Mouse (Mus musculus) thymus, adult 2 months (tissue): ENCODE measurements around the gene Ccdc65. TPM values are rescaled to one million over a fixed set of nuclear protein-coding genes. Genes with fewer than 3 reads are reported as not detected.

ENCODE experiments used
- DNase-seq: peaks from one replicate; pipeline ENCODE4 v3.0.0; 2021
- H3K27ac ChIP-seq: fragments of 200-500 bp; 2 replicates; pipeline ENCODE4 v1.5.1; 2012; ENCODE audit warnings: low read length, control low read depth; ENCODE audit not compliant: control insufficient read depth, insufficient read depth
- H3K27me3 ChIP-seq: fragments of 200-500 bp; 2 replicates; pipeline ENCODE4 v1.6.1; 2012; ENCODE audit warnings: mild to moderate bottlenecking, low read length, moderate library complexity, mixed read lengths; ENCODE audit not compliant: control insufficient read depth, insufficient read depth
- H3K36me3 ChIP-seq: fragments of 200-500 bp; 2 replicates; pipeline ENCODE4 v1.6.1; 2012; ENCODE audit warnings: mild to moderate bottlenecking, low read length, moderate library complexity; ENCODE audit not compliant: control insufficient read depth, insufficient read depth
- H3K4me1 ChIP-seq: fragments of 200-500 bp; replicated peaks from 2 replicates; pipeline ENCODE4 v1.6.1; 2012; ENCODE audit warnings: low read length; ENCODE audit not compliant: control insufficient read depth, insufficient read depth
- H3K4me3 ChIP-seq: fragments of 200-500 bp; 2 replicates; pipeline ENCODE4 v1.5.1; 2012; ENCODE audit warnings: mild to moderate bottlenecking, low read length, control low read depth, moderate library complexity; ENCODE audit not compliant: control insufficient read depth, insufficient read depth
- CTCF ChIP-seq: fragments of 200-500 bp; IDR thresholded peaks from 2 replicates; pipeline ENCODE4 v1.5.1; 2012; ENCODE audit warnings: mild to moderate bottlenecking, control low read depth, low read length, moderate library complexity, borderline replicate concordance; ENCODE audit not compliant: control insufficient read depth, poor library complexity, insufficient read depth; ENCODE audit errors: extremely low read depth
- POLR2A ChIP-seq: fragments of 200-500 bp; IDR thresholded peaks from 2 replicates; pipeline ENCODE4 v1.6.1; 2012; ENCODE audit warnings: mild to moderate bottlenecking, low read length, control low read depth, moderate library complexity; ENCODE audit not compliant: control insufficient read depth, poor library complexity, insufficient read depth; ENCODE audit errors: extremely low read depth
- WGBS: fragments of 180-500 bp; shearing (Covaris S2); methylation state at CpG from one replicate; pipeline ENCODE4 v1.1.7; 2018; 5-methylcytosine and 5-hydroxymethylcytosine counted together
- polyA plus RNA-seq: library from polyadenylated mRNA; depleted of rRNA; stranded (reverse); fragments of >200 nt; gene quantifications from 2 replicates; pipeline ENCODE4 v1.2.3, GENCODE M21; 2012

The Ccdc65 gene
- polyA plus RNA-seq, 1 experiment: 0.04 TPM

DNA sequence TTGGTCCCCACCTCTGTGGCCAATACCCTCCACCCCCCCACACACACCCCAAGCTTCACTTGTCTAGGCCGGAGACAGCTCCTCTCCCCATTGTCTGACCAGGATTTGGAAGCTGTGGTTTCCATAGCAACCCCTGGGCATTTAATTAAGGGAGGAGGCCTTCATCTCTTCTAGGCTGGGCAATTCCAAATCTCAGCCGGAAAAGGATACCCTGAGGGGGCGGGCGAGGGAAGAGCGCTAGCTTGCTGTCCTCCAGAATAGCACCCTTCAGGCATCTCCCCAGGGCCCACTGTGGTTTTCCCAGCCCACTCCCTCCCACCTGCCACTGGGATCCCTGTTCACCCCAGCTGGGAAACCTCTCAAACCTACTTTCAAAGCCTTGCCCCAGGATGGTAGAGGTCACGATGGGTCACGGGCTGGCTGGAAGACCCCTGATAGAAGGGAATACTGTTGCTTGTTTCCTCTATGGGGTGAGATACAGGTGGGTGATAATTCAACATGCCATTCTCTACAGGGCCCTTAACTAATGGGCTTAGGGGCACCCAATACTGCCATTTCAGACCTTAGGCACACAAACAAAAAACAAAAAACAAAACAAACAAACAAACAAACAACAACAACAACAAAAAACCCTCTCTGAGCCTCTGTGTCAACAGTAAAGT lies 16.4 kb upstream of the Ccdc65 start:
- WGBS: 99% methylated on average over 7 of the region's 7 CpGs
- TF ChIP-seq POLR2A (no peak), CTCF (no peak)
- Histone ChIP-seq H3K4me3 (no peak overlapping the region), H3K36me3 (no peaks in the 10 kb centered on the region), H3K27ac (no peak overlapping the region), H3K27me3 (no peaks in the 10 kb centered on the region), H3K4me1 (no peaks in the 10 kb centered on the region)
- DNase-seq: no peak

DNA sequence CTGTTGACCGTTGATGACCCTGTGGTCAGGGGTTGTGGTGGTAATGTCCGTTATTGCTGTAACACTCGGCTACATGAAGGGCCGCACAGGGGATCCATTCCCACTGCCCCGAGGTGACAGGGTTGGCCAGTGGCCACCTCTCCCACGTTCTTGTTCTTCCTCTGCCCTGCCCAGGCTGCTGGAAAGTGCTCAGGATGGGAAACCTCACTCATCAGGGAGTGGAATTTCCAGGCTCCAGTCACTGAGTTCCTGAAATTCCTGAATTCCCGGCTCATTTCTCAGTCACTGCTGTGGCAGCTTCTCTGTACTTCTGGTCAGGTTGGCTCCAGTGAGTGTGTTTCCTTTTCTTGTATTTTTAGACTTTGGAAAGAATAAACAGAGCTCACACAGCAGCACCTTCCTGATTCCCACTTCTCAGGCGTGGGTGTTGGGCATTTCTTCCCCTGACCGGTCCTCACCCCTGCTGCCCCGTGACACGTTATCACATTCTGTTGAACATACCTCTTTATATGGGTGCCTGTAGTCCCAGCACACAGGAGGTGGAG lies 15.8 kb upstream of the Ccdc65 start:
- no peaks in the 10 kb centered on the region for H3K36me3 ChIP-seq
- H3K27me3 ChIP-seq: no peaks in the 10 kb centered on the region
- no peak for DNase-seq
- H3K27ac ChIP-seq: no peak overlapping the region
- 75% methylated on average over 11 of the region's 11 CpGs for WGBS
- TF ChIP-seq CTCF (no peak), POLR2A (no peak)
- H3K4me3 ChIP-seq: no peak overlapping the region
- H3K4me1 ChIP-seq: no peaks in the 10 kb centered on the region

DNA sequence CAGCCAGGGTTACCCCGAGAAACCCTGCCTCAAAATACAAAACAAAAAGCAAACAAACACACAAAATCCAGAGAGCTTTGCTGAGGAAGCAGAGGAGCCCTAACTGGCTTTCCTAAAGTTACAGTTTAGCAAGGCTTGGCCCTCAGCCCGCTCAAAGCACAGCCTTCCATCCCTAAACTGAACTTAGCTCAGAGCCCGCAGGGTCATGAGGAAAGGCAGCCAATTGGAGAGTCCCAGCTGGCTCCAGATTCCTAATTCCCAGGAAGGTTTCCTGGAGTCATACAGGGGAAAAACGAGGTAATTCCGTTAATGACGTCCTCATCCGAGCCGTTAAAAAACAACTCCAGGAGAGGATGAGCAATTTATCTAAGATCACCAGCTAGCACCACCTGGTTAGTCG lies 12.3 kb upstream of the Ccdc65 start:
- H3K27me3 ChIP-seq: peaks cover 2% of the 10 kb centered on the region; the same call in 1 of the 2 replicates
- H3K4me1 ChIP-seq: 0 out of 2 replicates have a peak, but pooled peaks cover 4% of the 10 kb centered on the region
- no peak overlapping the region for H3K27ac ChIP-seq
- H3K36me3 ChIP-seq: no peaks in the 10 kb centered on the region
- DNase-seq: no peak
- no peak overlapping the region for H3K4me3 ChIP-seq
- TF ChIP-seq POLR2A (no peak), CTCF (no peak)
- WGBS: 70% methylated on average over 9 of the region's 9 CpGs

DNA sequence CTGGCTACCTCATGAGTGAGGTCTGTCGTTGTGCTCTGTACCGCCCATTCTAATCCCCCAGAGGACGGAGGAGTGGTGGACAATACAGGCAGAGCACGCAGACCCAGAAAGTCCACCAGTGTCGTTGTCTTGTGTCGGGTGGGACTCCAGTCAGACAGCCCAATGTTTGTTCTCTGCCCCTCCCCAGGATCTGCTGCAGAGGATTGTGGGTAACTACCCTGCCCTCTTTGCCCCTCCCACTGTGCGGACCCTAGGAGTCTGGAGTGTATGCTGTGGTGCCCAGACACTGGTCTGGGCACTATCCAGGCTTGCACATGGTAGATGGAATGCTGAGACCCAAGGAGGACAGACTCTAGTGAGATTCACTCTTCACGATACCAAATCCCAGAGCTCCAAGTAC lies 11.8 kb upstream of the Ccdc65 start:
- peaks cover 2% of the 10 kb centered on the region; the same call in 1 of the 2 replicates for H3K27me3 ChIP-seq

DNA sequence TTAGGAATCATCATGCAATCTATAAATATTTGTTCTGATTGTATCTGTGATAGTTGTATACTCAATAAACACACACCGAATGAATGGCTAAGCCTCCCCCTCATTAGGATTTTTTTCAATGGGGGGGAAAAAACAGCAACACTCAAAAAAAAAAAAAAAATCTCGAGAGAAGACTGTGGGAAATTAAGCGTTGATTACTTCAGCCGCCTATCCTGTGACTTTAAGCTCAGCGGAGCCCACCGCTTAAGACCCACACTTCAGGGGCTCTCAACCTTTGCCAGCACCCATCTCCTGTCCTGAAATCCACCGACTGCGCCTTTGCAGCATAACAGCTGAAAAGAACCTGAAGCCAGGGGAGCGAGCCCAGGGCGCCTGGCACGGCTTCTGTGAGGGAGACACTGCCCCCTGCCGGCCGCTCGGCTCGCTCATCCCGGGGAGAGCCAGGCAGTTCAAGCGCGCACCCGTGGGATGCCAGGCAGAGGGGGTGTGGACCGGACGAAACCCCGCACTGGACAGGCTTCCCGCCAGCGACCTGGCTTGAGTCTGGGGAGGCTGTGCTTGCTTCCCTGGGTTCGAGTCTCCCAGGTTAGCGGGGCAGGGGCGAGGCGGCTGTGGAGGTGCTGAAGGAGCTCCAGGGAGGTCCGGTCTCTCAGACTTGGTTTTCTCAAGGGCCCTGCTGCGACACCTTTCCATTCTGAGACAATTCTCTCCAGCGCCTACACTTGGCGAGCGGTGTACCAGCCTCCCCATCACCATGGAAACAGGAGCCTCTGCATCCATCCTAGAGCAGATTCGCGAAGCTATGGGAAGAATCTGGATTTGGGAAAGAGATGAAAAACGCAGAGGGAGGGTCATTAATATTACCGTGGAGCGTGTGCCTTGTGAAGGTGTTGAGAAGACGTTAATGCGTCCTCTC lies 8.6 kb upstream of the Ccdc65 start:
- TF ChIP-seq CTCF: peak; percentile 98
- TF ChIP-seq POLR2A: no peak
- Histone ChIP-seq H3K36me3 (no peaks in the 10 kb centered on the region), H3K4me3 (no peak overlapping the region), H3K27me3 (peaks cover 4% of the 10 kb centered on the region; the same call in 1 of the 2 replicates), H3K4me1 (0 out of 2 replicates have a peak, but pooled peaks cover 4% of the 10 kb centered on the region), H3K27ac (no peak overlapping the region)
- WGBS: 8% methylated on average over 40 of the region's 40 CpGs
- peak; percentile 86 for DNase-seq

More for the DNA sequence above, 11.8 kb upstream of the Ccdc65 start:
- Histone ChIP-seq H3K27ac (no peak overlapping the region), H3K36me3 (no peaks in the 10 kb centered on the region), H3K4me3 (no peak overlapping the region), H3K4me1 (0 out of 2 replicates have a peak, but pooled peaks cover 4% of the 10 kb centered on the region)
- DNase-seq: no peak
- WGBS: 74% methylated on average over 8 of the region's 8 CpGs
- no peak for TF ChIP-seq CTCF

DNA sequence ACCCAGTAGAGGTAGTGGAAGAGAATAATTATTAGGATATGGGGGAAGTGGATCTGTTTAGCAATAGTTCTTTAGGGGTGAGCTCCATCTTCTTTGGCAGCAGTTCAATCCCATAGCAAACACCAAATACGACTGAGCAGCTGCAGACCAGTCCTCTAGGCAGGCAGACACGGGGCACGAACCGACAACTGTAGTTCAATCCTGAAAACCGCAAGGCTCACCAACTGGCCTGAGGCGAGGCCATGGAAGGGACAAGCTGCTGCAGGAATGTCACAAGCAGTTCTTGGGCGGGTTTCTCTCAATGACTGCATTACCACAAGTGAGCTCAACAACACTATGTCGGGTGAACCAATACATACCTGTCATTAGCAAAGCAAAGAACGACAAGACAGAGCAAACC lies 3.7 kb upstream of the Ccdc65 start:
- 66% methylated on average over 9 of the region's 9 CpGs for WGBS
- H3K27me3 ChIP-seq: peaks cover 4% of the 10 kb centered on the region; the same call in 1 of the 2 replicates
- no peak for DNase-seq
- no peaks in the 10 kb centered on the region for H3K36me3 ChIP-seq
- TF ChIP-seq POLR2A (no peak), CTCF (no peak)
- H3K4me3 ChIP-seq: no peak overlapping the region
- no peak overlapping the region for H3K27ac ChIP-seq
- peaks cover 7% of the 10 kb centered on the region; the same call in 1 of the 2 replicates for H3K4me1 ChIP-seq
